Comparison of ENCODE assay signal across 8 mouse cellular contexts in the genomic region with DNA sequence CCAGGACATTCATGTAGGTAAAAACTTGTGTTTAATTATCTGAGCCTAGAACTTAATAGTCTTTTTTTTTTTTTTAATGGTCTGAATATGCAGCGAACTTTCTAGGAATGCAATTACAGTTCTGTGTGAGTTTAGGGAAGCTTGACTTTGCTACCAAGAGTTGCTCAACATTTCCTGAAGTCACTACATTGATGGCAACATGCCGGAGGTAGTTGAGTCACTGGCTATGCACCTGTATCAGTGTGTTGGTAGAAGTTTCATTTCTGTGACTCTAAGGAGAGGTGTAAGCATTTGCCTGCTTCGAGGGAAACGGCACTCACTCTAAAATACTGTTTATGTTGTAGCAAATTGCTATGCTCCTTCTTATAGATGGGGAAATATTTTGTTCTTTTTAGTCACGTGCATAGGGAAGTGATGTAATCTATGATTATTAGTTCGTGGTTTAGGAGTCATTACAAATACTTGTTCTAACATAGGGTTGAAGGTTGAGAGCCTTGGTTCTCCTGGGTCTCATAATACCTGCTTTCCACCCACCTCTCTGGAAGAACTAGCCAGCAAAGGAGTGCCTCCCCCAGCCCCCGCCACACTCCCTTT. TPM values are rescaled to one million over a fixed set of nuclear protein-coding genes. Genes with fewer than 3 reads are reported as not detected.
DNase-seq lines count a peak whose midpoint lies in the region; ATAC-seq and TF ChIP-seq lines count a peak whose summit lies in the region.

No protein-coding gene starts in this region.

- 52% methylated on average over 7 of the region's 7 CpGs for WGBS in liver, adult 2 months
- WGBS in forebrain, embryonic 13.5 days: 82% methylated on average over 7 of the region's 7 CpGs
- WGBS in liver, embryonic 13.5 days (ENCODE audit: insufficient replicate concordance): 44% methylated on average over 7 of the region's 7 CpGs

- H3K4me1 ChIP-seq in liver, adult 2 months (ENCODE audit: control insufficient read depth, insufficient read depth, low read length): peaks cover 6% of the 10 kb centered on the region
- peaks cover 37% of the 10 kb centered on the region for H3K4me1 ChIP-seq in forebrain, embryonic 13.5 days
- peaks cover 11% of the 10 kb centered on the region for H3K4me1 ChIP-seq in liver, embryonic 13.5 days (replicated peaks)

- H3K9ac ChIP-seq in liver, adult 2 months (ENCODE audit: low read depth, low read length): no peak overlapping the region
- H3K9ac ChIP-seq in forebrain, embryonic 13.5 days: peak overlapping the region; percentile 96
- no peak overlapping the region for H3K9ac ChIP-seq in liver, embryonic 13.5 days

- peak; percentile 53 for DNase-seq in liver, adult 2 months (ENCODE audit: extremely low read depth, low read depth, low spot score)
- DNase-seq in liver: no peak
- no peak for DNase-seq in liver, embryonic 13.5 days
- DNase-seq in adrenal gland, adult 18-20 months (ENCODE audit: low spot score in 2 of 2): no peak
- no peak for DNase-seq in embryo, embryonic 9.5 days (ENCODE audit: extremely low spot score)
- no peak for DNase-seq in left cerebral cortex, adult 18-20 months (ENCODE audit: low spot score in 2 of 2)

- TF ChIP-seq CTCF in liver, adult 2 months (IDR thresholded peaks at IDR 0.05; ENCODE audit: low read depth, low read length): no peak

- no peak overlapping the region for H3K4me3 ChIP-seq in liver, adult 2 months (ENCODE audit: insufficient read depth, low read depth, low read length)
- peak overlapping the region; percentile 86 for H3K4me3 ChIP-seq in forebrain, embryonic 13.5 days
- no peak overlapping the region; the same call in 1 of the 2 replicates for H3K4me3 ChIP-seq in liver, embryonic 13.5 days (replicated peaks)

- H3K27me3 ChIP-seq in liver, adult 2 months (ENCODE audit: control insufficient read depth, insufficient read depth, low read length): peaks cover 16% of the 10 kb centered on the region
- H3K27me3 ChIP-seq in forebrain, embryonic 13.5 days: peaks cover 4% of the 10 kb centered on the region
- peaks cover 61% of the 10 kb centered on the region for H3K27me3 ChIP-seq in liver, embryonic 13.5 days

- H3K36me3 ChIP-seq in liver, adult 2 months (ENCODE audit: control insufficient read depth, insufficient read depth, low read length): no peaks in the 10 kb centered on the region
- H3K36me3 ChIP-seq in forebrain, embryonic 13.5 days (ENCODE audit: poor library complexity, severe bottlenecking): no peaks in the 10 kb centered on the region
- H3K36me3 ChIP-seq in liver, embryonic 13.5 days: no peaks in the 10 kb centered on the region

- ATAC-seq in forebrain, embryonic 13.5 days: no peak
- no peak for ATAC-seq in liver, embryonic 13.5 days (ENCODE audit: low read depth)
- ATAC-seq in neutrophil, adult 5-6 weeks (ENCODE audit: extremely low read depth, insufficient number of reproducible peaks, low FRiP score, poor library complexity, severe bottlenecking): peak; percentile 52

- no peak overlapping the region for H3K27ac ChIP-seq in liver, adult 2 months (replicated peaks; ENCODE audit: insufficient read depth, low read depth, low read length)
- peak overlapping the region; percentile 93 for H3K27ac ChIP-seq in forebrain, embryonic 13.5 days
- H3K27ac ChIP-seq in liver, embryonic 13.5 days: no peak overlapping the region

- H3K79me2 ChIP-seq in liver, adult 2 months (ENCODE audit: control insufficient read depth, insufficient read depth, low read length): no peaks in the 10 kb centered on the region

- peak overlapping the region; percentile 91 for H3K4me2 ChIP-seq in forebrain, embryonic 13.5 days
- peak overlapping the region; percentile 76; the same call in 1 of the 2 replicates for H3K4me2 ChIP-seq in liver, embryonic 13.5 days

- TF ChIP-seq POLR2A in liver, adult 2 months (IDR thresholded peaks at IDR 0.05; ENCODE audit: extremely low read depth, insufficient read depth, low read length): no peak

- H3K9me3 ChIP-seq in forebrain, embryonic 13.5 days (replicated peaks): no peaks in the 10 kb centered on the region
- H3K9me3 ChIP-seq in liver, embryonic 13.5 days (replicated peaks): no peaks in the 10 kb centered on the region

RNA-seq across cellular contexts. Expression of a gene that starts 1.0 kb away (rescaled TPM):
- 1.2 and 1.9 TPM in 2 replicates for total RNA-seq in liver, adult 2 months (2014; rRNA removed)
- polyA plus RNA-seq in liver, adult 2 months (2012; rRNA removed): 1.4 and 3.2 TPM in 2 replicates
- 30.1 and 35.2 TPM in 2 replicates for polyA plus RNA-seq in forebrain, embryonic 13.5 days (2015; fragmentation: Nextera tagmentation; extraction: Ambion mirVana)
- polyA plus RNA-seq in liver, embryonic 13.5 days (2015; fragmentation: Nextera tagmentation; extraction: Ambion mirVana): 0.43 and 0.51 TPM in 2 replicates
- total RNA-seq in neutrophil, adult 5-6 weeks (2017): 34.7 and 38.2 TPM in 2 replicates
- total RNA-seq in adrenal gland, adult 18-20 months (2021): 10 to 100 TPM; 23.3 to 28.6 TPM
- 100 to 1,000 TPM; 685 to 702 TPM for total RNA-seq in left cerebral cortex, adult 18-20 months (2021)

RNA-seq across cellular contexts. Expression of a gene that starts 21.6 kb away (rescaled TPM):
- not detected in 2 replicates for total RNA-seq in liver, adult 2 months (2014; rRNA removed)
- not detected in 2 replicates for polyA plus RNA-seq in liver, adult 2 months (2012; rRNA removed)
- 1.1 and 1.5 TPM in 2 replicates for polyA plus RNA-seq in forebrain, embryonic 13.5 days (2015; fragmentation: Nextera tagmentation; extraction: Ambion mirVana)
- polyA plus RNA-seq in liver, embryonic 13.5 days (2015; fragmentation: Nextera tagmentation; extraction: Ambion mirVana): not detected in 2 replicates
- total RNA-seq in neutrophil, adult 5-6 weeks (2017): not detected in 2 replicates
- total RNA-seq in adrenal gland, adult 18-20 months (2021): not detected
- 10 to 100 TPM; 21.3 to 24.8 TPM for total RNA-seq in left cerebral cortex, adult 18-20 months (2021)

RNA-seq across cellular contexts. Expression of a gene that starts 43.6 kb away (rescaled TPM):
- not detected in 2 replicates for total RNA-seq in liver, adult 2 months (2014; rRNA removed)
- polyA plus RNA-seq in liver, adult 2 months (2012; rRNA removed): not detected in 2 replicates
- polyA plus RNA-seq in forebrain, embryonic 13.5 days (2015; fragmentation: Nextera tagmentation; extraction: Ambion mirVana): 0.09 and 0.10 TPM in 2 replicates
- not detected in 2 replicates for polyA plus RNA-seq in liver, embryonic 13.5 days (2015; fragmentation: Nextera tagmentation; extraction: Ambion mirVana)
- total RNA-seq in neutrophil, adult 5-6 weeks (2017): 0.12 TPM in 1 of 2 replicates, not detected in the other
- total RNA-seq in adrenal gland, adult 18-20 months (2021): not detected
- not detected for total RNA-seq in left cerebral cortex, adult 18-20 months (2021)

RNA-seq across cellular contexts. Expression of a gene that starts 43.8 kb away (rescaled TPM):
- total RNA-seq in liver, adult 2 months (2014; rRNA removed): 0.65 and 1.0 TPM in 2 replicates
- 0.26 and 0.59 TPM in 2 replicates for polyA plus RNA-seq in liver, adult 2 months (2012; rRNA removed)
- polyA plus RNA-seq in forebrain, embryonic 13.5 days (2015; fragmentation: Nextera tagmentation; extraction: Ambion mirVana): 215 and 228 TPM in 2 replicates
- polyA plus RNA-seq in liver, embryonic 13.5 days (2015; fragmentation: Nextera tagmentation; extraction: Ambion mirVana): 4.6 TPM in 2 replicates
- not detected in 2 replicates for total RNA-seq in neutrophil, adult 5-6 weeks (2017)
- 1 to 10 TPM; 2.5 to 3.5 TPM for total RNA-seq in adrenal gland, adult 18-20 months (2021)
- 10 to 100 TPM; 12.2 to 12.3 TPM for total RNA-seq in left cerebral cortex, adult 18-20 months (2021)

RNA-seq across cellular contexts. Expression of a gene that starts 53.3 kb away (rescaled TPM):
- not detected in 2 replicates for total RNA-seq in liver, adult 2 months (2014; rRNA removed)
- polyA plus RNA-seq in liver, adult 2 months (2012; rRNA removed): not detected in 2 replicates
- not detected in 2 replicates for polyA plus RNA-seq in forebrain, embryonic 13.5 days (2015; fragmentation: Nextera tagmentation; extraction: Ambion mirVana)
- not detected in 2 replicates for polyA plus RNA-seq in liver, embryonic 13.5 days (2015; fragmentation: Nextera tagmentation; extraction: Ambion mirVana)
- not detected in 2 replicates for total RNA-seq in neutrophil, adult 5-6 weeks (2017)
- total RNA-seq in adrenal gland, adult 18-20 months (2021): not detected
- total RNA-seq in left cerebral cortex, adult 18-20 months (2021): not detected

Comparison
In these comparisons a context has a peak if more than half of its experiments do, and no peak if none do; other contexts are left out.
1. RNA of a gene that starts 1.0 kb away (total RNA-seq): 685 to 702 TPM in left cerebral cortex, adult 18-20 months; 34.7 to 38.2 TPM in neutrophil, adult 5-6 weeks, 23.3 to 28.6 TPM in adrenal gland, adult 18-20 months and 1.2 to 1.9 TPM in liver, adult 2 months; every median in the first group is over 10 times any median in the second.
2. RNA of a gene that starts 21.6 kb away (total RNA-seq): 21.3 to 24.8 TPM in left cerebral cortex, adult 18-20 months; not detected in liver, adult 2 months, not detected in neutrophil, adult 5-6 weeks and not detected in adrenal gland, adult 18-20 months; every median in the first group is over 10 times any median in the second.